Mouse (Mus musculus) heart, postnatal 14 days (tissue): ENCODE data around the gene Mcm5. TPM values are rescaled to one million over a fixed set of nuclear protein-coding genes. Genes with fewer than 3 reads are reported as not detected.

ENCODE experiments used
- DNase-seq, 2 experiments: peaks; one replicate each; pipeline ENCODE4 v3.0.0; 2021 to 2022
- intact Hi-C: fragments of 180-260 bp; cut with DNase I; formaldehyde crosslinking; loops from one replicate; pipeline ENCODE4 v1.15.1; 2025
- long read RNA-seq, 2 experiments: library from polyadenylated mRNA; stranded (forward); transcript quantifications; one replicate each; pipeline ENCODE4 v2.0.0; 2021
- total RNA-seq, 2 experiments: library from RNA; stranded (reverse); gene quantifications; 2 replicates each; pipeline ENCODE4 v1.2.3; 2021

Gene Mcm5
- total RNA-seq: 10 to 100 TPM in 1 of 2 experiments, 1 to 10 TPM in 1; 5.8 to 11.7 TPM
- long read RNA-seq, experiment 1, transcript Mcm5-205 (16 exons, 2,653 nt): major isoform, 12 of 28 reads
- long read RNA-seq, experiment 1, transcript Mcm5-201 (17 exons, 3,381 nt): major isoform, 12 of 28 reads
- long read RNA-seq, experiment 1, partial matches to known transcripts: 0 of 28 reads
- long read RNA-seq, experiment 1, other reads (novel, unspliced or antisense): 1 of 28 reads
- long read RNA-seq, experiment 2, transcript Mcm5-205 (16 exons, 2,653 nt): major isoform, 5 of 12 reads
- long read RNA-seq, experiment 2, partial matches to known transcripts: 0 of 12 reads
- long read RNA-seq, experiment 2, other reads (novel, unspliced or antisense): 3 of 12 reads

- DNase-seq: peak; percentile 97 to 99
- intact Hi-C loops: no loop called here
Measured at GRCm38 (mm10) chr8:75109236-75109967, at the start of gene Mcm5. Gene Mcm5 (plus strand): TSS chr8:75109569.

GRCm38 (mm10) chr8:75060022-75060421 is 49.3 kb upstream of the Mcm5 start:
- DNase-seq: no peak
- intact Hi-C loops: no loop called here

- intact Hi-C loops: no loop called here
- DNase-seq: no peak
Measured at GRCm38 (mm10) chr8:75060815-75061214, 48.6 kb upstream of the Mcm5 start.

- intact Hi-C loops: no loop called here
- peak in 1 of 2 experiments; percentile 51 for DNase-seq
Measured at GRCm38 (mm10) chr8:75063290-75063689, 46.1 kb upstream of the Mcm5 start.

GRCm38 (mm10) chr8:75064790-75065189 is 44.6 kb upstream of the Mcm5 start:
- intact Hi-C loops: no loop called here
- no peak for DNase-seq

GRCm38 (mm10) chr8:75067287-75067686 is 42.1 kb upstream of the Mcm5 start:
- intact Hi-C loops: no loop called here
- no peak for DNase-seq

GRCm38 (mm10) chr8:75070297-75070696 is 39.1 kb upstream of the Mcm5 start:
- intact Hi-C loops: loop anchor here (5.0 kb wide), 1 partner anchor 147 kb away; no protein-coding TSS in a partner anchor
- DNase-seq: no peak

GRCm38 (mm10) chr8:75071627-75072346 is 37.6 kb upstream of the Mcm5 start:
- intact Hi-C loops: loop anchor here (1.0 to 5.0 kb wide), 2 partner anchors 37 to 146 kb away; no protein-coding TSS in a partner anchor
- peak; percentile 79 to 89 for DNase-seq

- no peak for DNase-seq
Measured at GRCm38 (mm10) chr8:75074876-75075275, 34.5 kb upstream of the Mcm5 start.

GRCm38 (mm10) chr8:75078215-75078614 is 31.2 kb upstream of the Mcm5 start:
- intact Hi-C loops: no loop called here

More at GRCm38 (mm10) chr8:75074876-75075275, 34.5 kb upstream of the Mcm5 start:
- intact Hi-C loops: loop anchor here (5.0 kb wide), 1 partner anchor 142 kb away; no protein-coding TSS in a partner anchor

GRCm38 (mm10) chr8:75078851-75079250 is 30.5 kb upstream of the Mcm5 start:
- DNase-seq: no peak
- intact Hi-C loops: no loop called here

More at GRCm38 (mm10) chr8:75078215-75078614, 31.2 kb upstream of the Mcm5 start:
- DNase-seq: no peak

- no peak for DNase-seq
- intact Hi-C loops: no loop called here
Measured at GRCm38 (mm10) chr8:75081364-75082040, 27.9 kb upstream of the Mcm5 start.

- intact Hi-C loops: no loop called here
- no peak for DNase-seq
Measured at GRCm38 (mm10) chr8:75082181-75082805, 27.1 kb upstream of the Mcm5 start.

- peak; percentile 91 to 96 for DNase-seq
- intact Hi-C loops: no loop called here
Measured at GRCm38 (mm10) chr8:75083846-75084245, 25.5 kb upstream of the Mcm5 start.

- intact Hi-C loops: no loop called here
- DNase-seq: no peak
Measured at GRCm38 (mm10) chr8:75084382-75085064, 24.8 kb upstream of the Mcm5 start.

- intact Hi-C loops: no loop called here
- DNase-seq: no peak
Measured at GRCm38 (mm10) chr8:75086002-75086401, 23.4 kb upstream of the Mcm5 start.

- intact Hi-C loops: no loop called here
- no peak for DNase-seq
Measured at GRCm38 (mm10) chr8:75087127-75087526, 22.2 kb upstream of the Mcm5 start.

- DNase-seq: peak; percentile 70 to 84
- intact Hi-C loops: no loop called here
Measured at GRCm38 (mm10) chr8:75088989-75089881, 20.1 kb upstream of the Mcm5 start.
